Mouse (Mus musculus) neural tube, embryonic 11.5 days (tissue): ENCODE measurements around the gene Hoxb4. TPM values are rescaled to one million over a fixed set of nuclear protein-coding genes. Genes with fewer than 3 reads are reported as not detected.

ENCODE experiments used
- ATAC-seq: fragments of 200-750 bp; cut with Nextera tagmentation; 2 replicates; pipeline ENCODE4 v1.8.0; 2017; ENCODE audit warnings: moderate number of reproducible peaks, mild to moderate bottlenecking, moderate TSS enrichment, moderate library complexity; ENCODE audit not compliant: insufficient read depth, low FRiP score, low TSS enrichment
- DNase-seq: peaks from one replicate; pipeline ENCODE4 v3.0.0-alpha.2; 2015; ENCODE audit warnings: low spot score
- H3K27ac ChIP-seq: fragments of 300-500 bp; sonication (generic); 2 replicates; pipeline ENCODE4 v1.5.1; 2014; ENCODE audit warnings: low read depth, mild to moderate bottlenecking, low read length
- H3K27me3 ChIP-seq: fragments of 300-500 bp; sonication (generic); 2 replicates; pipeline ENCODE4 v1.6.1; 2014; ENCODE audit warnings: mild to moderate bottlenecking, low read length, mixed read lengths; ENCODE audit not compliant: control insufficient read depth, insufficient read depth
- H3K36me3 ChIP-seq: fragments of 300-500 bp; sonication (generic); 2 replicates; pipeline ENCODE4 v1.6.1; 2014; ENCODE audit warnings: mild to moderate bottlenecking, low read length, moderate library complexity, mixed read lengths; ENCODE audit not compliant: control insufficient read depth, insufficient read depth
- H3K4me1 ChIP-seq: fragments of 300-500 bp; sonication (generic); 2 replicates; pipeline ENCODE4 v1.6.1; 2014; ENCODE audit warnings: low read length, mixed read lengths; ENCODE audit not compliant: control insufficient read depth, insufficient read depth
- H3K4me2 ChIP-seq: fragments of 300-500 bp; sonication (generic); 2 replicates; pipeline ENCODE4 v1.6.1; 2014; ENCODE audit warnings: low read depth, mild to moderate bottlenecking, moderate library complexity
- H3K4me3 ChIP-seq: fragments of 300-500 bp; sonication (generic); 2 replicates; pipeline ENCODE4 v1.5.1; 2014; ENCODE audit warnings: low read depth, low read length
- H3K9ac ChIP-seq: fragments of 300-500 bp; sonication (generic); 2 replicates; pipeline ENCODE4 v1.6.1; 2014; ENCODE audit warnings: mild to moderate bottlenecking, low read length
- H3K9me3 ChIP-seq: fragments of 300-500 bp; sonication (generic); 2 replicates; pipeline ENCODE4 v1.6.1; 2016; ENCODE audit warnings: low read length; ENCODE audit not compliant: control insufficient read depth
- WGBS: fragments of 180-500 bp; shearing (Covaris S2); extraction: QIAGEN DNeasy Blood & Tissue Kit; methylation state at CpG from one replicate; pipeline ENCODE4 v1.1.7; 2014; 5-methylcytosine and 5-hydroxymethylcytosine counted together
- polyA plus RNA-seq: library from polyadenylated mRNA; unstranded; fragments of >200 nt; fragmentation: Nextera tagmentation; extraction: Ambion mirVana; gene quantifications from 2 replicates; pipeline ENCODE4 v1.2.1, GENCODE M21; 2014

Hoxb4 gene
- polyA plus RNA-seq, 1 experiment from 2014 or later, result 3.8 TPM

- no peaks in the 10 kb centered on the region for H3K9me3 ChIP-seq
- 2% methylated on average over 22 of the region's 22 CpGs for WGBS
These were observed 33.8 kb downstream of the Hoxb4 start for GRCm38 (mm10) chr11:96351831-96352230.

GRCm38 (mm10) chr11:96352691-96353521 lies 34.8 kb downstream of the Hoxb4 start:
- no peaks in the 10 kb centered on the region for H3K9me3 ChIP-seq
- WGBS, result under 1% methylated on average over 75 of the region's 75 CpGs
- H3K27me3 ChIP-seq, result no peaks in the 10 kb centered on the region
- ATAC-seq, result no peak
- H3K4me3 ChIP-seq, result peak overlapping the region; percentile 99
- DNase-seq, result peak; percentile 83
- peak overlapping the region; percentile 100 for H3K9ac ChIP-seq
- H3K27ac ChIP-seq, result peak overlapping the region; percentile 99
- peaks cover 26% of the 10 kb centered on the region for H3K4me1 ChIP-seq
- H3K36me3 ChIP-seq, result peaks cover 3% of the 10 kb centered on the region
- peak overlapping the region; percentile 95 for H3K4me2 ChIP-seq

More at GRCm38 (mm10) chr11:96351831-96352230, 33.8 kb downstream of the Hoxb4 start:
- Histone ChIP-seq H3K4me1 (peaks cover 32% of the 10 kb centered on the region), H3K4me2 (peak overlapping the region; percentile 95), H3K27ac (peak overlapping the region; percentile 99), H3K9ac (peak overlapping the region; percentile 100), H3K36me3 (peaks cover 3% of the 10 kb centered on the region), H3K27me3 (no peaks in the 10 kb centered on the region), H3K4me3 (peak overlapping the region; percentile 99)
- DNase-seq, result peak; percentile 81
- ATAC-seq, result no peak

GRCm38 (mm10) chr11:96353522-96353841 lies 35.4 kb downstream of the Hoxb4 start:
- no peaks in the 10 kb centered on the region for H3K27me3 ChIP-seq
- under 1% methylated on average over 14 of the region's 14 CpGs for WGBS
- peak overlapping the region; percentile 99 for H3K27ac ChIP-seq
- H3K36me3 ChIP-seq, result peaks cover 3% of the 10 kb centered on the region
- H3K9me3 ChIP-seq, result no peaks in the 10 kb centered on the region
- peaks cover 24% of the 10 kb centered on the region for H3K4me1 ChIP-seq
- H3K9ac ChIP-seq, result peak overlapping the region; percentile 100
- ATAC-seq, result no peak
- no peak for DNase-seq
- peak overlapping the region; percentile 99 for H3K4me3 ChIP-seq
- peak overlapping the region; percentile 95 for H3K4me2 ChIP-seq

- H3K4me1 ChIP-seq, result peaks cover 21% of the 10 kb centered on the region
- 2% methylated on average over 8 of the region's 8 CpGs for WGBS
- H3K27ac ChIP-seq, result peak overlapping the region; percentile 95
- H3K9ac ChIP-seq, result peak overlapping the region; percentile 100
- H3K36me3 ChIP-seq, result peaks cover 3% of the 10 kb centered on the region
- peak overlapping the region; percentile 99 for H3K4me3 ChIP-seq
- no peaks in the 10 kb centered on the region for H3K27me3 ChIP-seq
- DNase-seq (peak; percentile 62), ATAC-seq (no peak)
- H3K9me3 ChIP-seq, result no peaks in the 10 kb centered on the region
- H3K4me2 ChIP-seq, result peak overlapping the region; percentile 95
These were observed 35.9 kb downstream of the Hoxb4 start for GRCm38 (mm10) chr11:96353939-96354338.

GRCm38 (mm10) chr11:96354376-96354775 lies 36.3 kb downstream of the Hoxb4 start:
- Histone ChIP-seq H3K36me3 (peaks cover 3% of the 10 kb centered on the region), H3K9me3 (no peaks in the 10 kb centered on the region), H3K9ac (peak overlapping the region; percentile 100), H3K27me3 (no peaks in the 10 kb centered on the region), H3K27ac (peak overlapping the region; percentile 95), H3K4me2 (peak overlapping the region; percentile 95), H3K4me3 (peak overlapping the region; percentile 99), H3K4me1 (peaks cover 16% of the 10 kb centered on the region)
- WGBS, result under 1% methylated on average over 25 of the region's 25 CpGs
- ATAC-seq (no peak), DNase-seq (peak; percentile 87)

GRCm38 (mm10) chr11:96354801-96355311 lies 36.8 kb downstream of the Hoxb4 start:
- Histone ChIP-seq H3K4me1 (peaks cover 12% of the 10 kb centered on the region), H3K36me3 (peaks cover 3% of the 10 kb centered on the region), H3K27ac (peak overlapping the region; percentile 95), H3K9me3 (no peaks in the 10 kb centered on the region), H3K27me3 (no peaks in the 10 kb centered on the region), H3K4me2 (peak overlapping the region; percentile 95), H3K9ac (peak overlapping the region; percentile 100), H3K4me3 (peak overlapping the region; percentile 99)
- DNase-seq (no peak), ATAC-seq (no peak)
- under 1% methylated on average over 9 of the region's 9 CpGs for WGBS

GRCm38 (mm10) chr11:96363807-96364206 lies 45.7 kb downstream of the Hoxb4 start:
- H3K27ac ChIP-seq, result 0 out of 2 replicates have a peak overlapping the region, but pooled peaks have one; percentile 23
- DNase-seq, result no peak
- H3K27me3 ChIP-seq, result peaks cover 10% of the 10 kb centered on the region; the same call in 1 of the 2 replicates
- no peak overlapping the region for H3K9ac ChIP-seq
- H3K4me1 ChIP-seq, result peaks cover 21% of the 10 kb centered on the region
- H3K4me2 ChIP-seq, result no peak overlapping the region
- no peak overlapping the region for H3K4me3 ChIP-seq
- H3K36me3 ChIP-seq, result no peaks in the 10 kb centered on the region
- ATAC-seq, result no peak
- no peaks in the 10 kb centered on the region for H3K9me3 ChIP-seq
- WGBS, result 2% methylated on average over 4 of the region's 5 CpGs

GRCm38 (mm10) chr11:96365441-96366091 lies 47.5 kb downstream of the Hoxb4 start, which contains the start of gene Hoxb1:
TSS of gene Hoxb1 (plus strand) at chr11:96365752.
- peak; percentile 74 for DNase-seq
- H3K27ac ChIP-seq, result peak within 1 kb of the TSS; percentile 63
- ATAC-seq, result peak; percentile 85
- peak within 1 kb of the TSS; percentile 45 for H3K4me3 ChIP-seq
- H3K36me3 ChIP-seq, result no peaks in the 10 kb centered on the region
- peaks cover 10% of the 10 kb centered on the region; the same call in 1 of the 2 replicates for H3K27me3 ChIP-seq
- peak within 1 kb of the TSS; percentile 71 for H3K9ac ChIP-seq
- peaks cover 21% of the 10 kb centered on the region for H3K4me1 ChIP-seq
- no peaks in the 10 kb centered on the region for H3K9me3 ChIP-seq
- peak within 1 kb of the TSS; percentile 82 for H3K4me2 ChIP-seq
- WGBS, result 3% methylated on average over 26 of the region's 26 CpGs
